In genomic region chr17:62713455-62713854, GRCm38 (mm10) we compare ENCODE assay signal across 25 mouse cellular contexts.
"Had no signal": no experiment of that assay in that cellular context is flagged by ENCODE, and none has a peak within 500 bp of the region (broad histone marks: within the 10 kb centered on the region; RNA-seq: fewer than 3 reads in every experiment).

No protein-coding gene starts in this region.

- H3K36me3 ChIP-seq: forebrain, embryonic 15.5 days; heart, embryonic 10.5 days; heart, embryonic 12.5 days; hindbrain, embryonic 10.5 days; hindbrain, embryonic 12.5 days; kidney, embryonic 15.5 days; limb, embryonic 13.5 days; limb, embryonic 15.5 days had no signal

- H3K4me3 ChIP-seq: forebrain, embryonic 15.5 days; gastrocnemius, adult 2 months; heart, adult 2 months; heart, embryonic 10.5 days; heart, embryonic 12.5 days; hindbrain, embryonic 10.5 days; hindbrain, embryonic 12.5 days; kidney, embryonic 15.5 days; limb, embryonic 13.5 days; limb, embryonic 15.5 days had no signal

- DNase-seq: forebrain, postnatal 0 days; gastrocnemius, adult 2 months; gastrocnemius, postnatal 10 days; gastrocnemius, postnatal 25 days; heart, adult 2 months; heart, postnatal 10 days; heart, postnatal 4 days; kidney, adult 11 months; kidney, adult 2 months; kidney, adult 9 months; kidney, postnatal 14 days; kidney, postnatal 36 days; layer of hippocampus, adult 9-11 months; layer of hippocampus, postnatal 36 days; left cerebral cortex, postnatal 4 days had no signal

- H3K27ac ChIP-seq: forebrain, embryonic 15.5 days; gastrocnemius, adult 2 months; heart, adult 2 months; heart, embryonic 10.5 days; hindbrain, embryonic 10.5 days; hindbrain, embryonic 12.5 days; hindbrain, embryonic 14.5 days; kidney, embryonic 15.5 days; kidney, postnatal 0 days; limb, embryonic 13.5 days; limb, embryonic 15.5 days had no signal

- H3K27me3 ChIP-seq: forebrain, embryonic 15.5 days; heart, embryonic 12.5 days; hindbrain, embryonic 12.5 days; kidney, embryonic 15.5 days; limb, embryonic 13.5 days; limb, embryonic 15.5 days had no signal
